Mouse (Mus musculus) kidney, postnatal 0 days (tissue): ENCODE measurements at regions not wholly inside any gene's neighbourhood (a gene's known extent, or its start where the extent isn't known, plus 50 kb on each side); places are given as distances from the start of the nearest gene placed in this dataset.

Experiments used
- ATAC-seq: fragments of 200-750 bp; cut with Nextera tagmentation; replicated peaks from 2 replicates; pipeline ENCODE4 v1.8.0; 2017; ENCODE audit warnings: low read depth, moderate number of reproducible peaks, moderate TSS enrichment, moderate library complexity; ENCODE audit not compliant: low FRiP score
- DNase-seq: peaks from one replicate; pipeline ENCODE4 v3.0.0-alpha.2; 2016; ENCODE audit warnings: low spot score
- H3K27ac ChIP-seq: fragments of 300-500 bp; sonication (generic); 2 replicates; pipeline ENCODE4 v1.5.1; 2014; ENCODE audit warnings: mild to moderate bottlenecking
- H3K27me3 ChIP-seq: fragments of 300-500 bp; sonication (generic); 2 replicates; pipeline ENCODE4 v1.6.1; 2014; ENCODE audit warnings: low read length, mixed read lengths; ENCODE audit not compliant: insufficient read depth
- H3K36me3 ChIP-seq: fragments of 300-500 bp; sonication (generic); 2 replicates; pipeline ENCODE4 v1.6.1; 2014; ENCODE audit warnings: low read length, mixed read lengths; ENCODE audit not compliant: insufficient read depth
- H3K4me1 ChIP-seq: fragments of 300-500 bp; sonication (generic); replicated peaks from 2 replicates; pipeline ENCODE4 v1.6.1; 2014; ENCODE audit warnings: antibody characterized with exemption, low read length, mixed read lengths; ENCODE audit not compliant: insufficient read depth
- H3K4me2 ChIP-seq: fragments of 300-500 bp; sonication (generic); 2 replicates; pipeline ENCODE4 v1.6.1; 2014; ENCODE audit warnings: mild to moderate bottlenecking, low read length, moderate library complexity, mixed read lengths
- H3K4me3 ChIP-seq: fragments of 300-500 bp; sonication (generic); replicated peaks from 2 replicates; pipeline ENCODE4 v1.5.1; 2014; ENCODE audit warnings: low read depth, low read length
- H3K9ac ChIP-seq: fragments of 300-500 bp; sonication (generic); 2 replicates; pipeline ENCODE4 v1.6.1; 2014; ENCODE audit warnings: low read depth, low read length
- H3K9me3 ChIP-seq: fragments of 300-500 bp; sonication (generic); replicated peaks from 2 replicates; pipeline ENCODE4 v1.6.1; 2016; ENCODE audit warnings: low read length, inconsistent platforms, mixed read lengths
- CTCF ChIP-seq: IDR thresholded peaks from 2 replicates; pipeline ENCODE4 v1.5.1; 2016; ENCODE audit warnings: antibody characterized with exemption, low read depth, mild to moderate bottlenecking, moderate library complexity
- WGBS: fragments of 180-500 bp; shearing (Covaris S2); extraction: QIAGEN DNeasy Blood & Tissue Kit; methylation state at CpG from one replicate; pipeline ENCODE4 v1.1.7; 2014; 5-methylcytosine and 5-hydroxymethylcytosine counted together

DNA sequence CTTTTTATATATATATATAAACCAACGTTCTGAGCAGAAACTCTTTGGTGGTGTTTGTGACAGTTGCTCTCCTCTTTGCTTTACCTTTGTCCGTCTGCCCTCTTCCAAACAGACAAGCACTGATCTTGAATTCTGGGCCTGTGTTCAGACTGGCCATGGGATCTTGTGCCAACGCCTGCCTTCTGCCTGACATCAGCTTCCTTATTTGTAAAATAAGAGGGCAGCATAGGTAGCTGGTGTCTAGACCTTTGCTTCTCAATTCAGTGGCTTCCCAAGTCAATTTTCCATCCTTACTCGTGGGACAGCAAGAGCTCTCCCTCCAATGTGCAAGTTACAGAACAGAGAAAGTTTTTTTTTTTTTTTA is 596.3 kb downstream of the Bcl11a start:
- WGBS, result 30% methylated on average over 4 of the region's 4 CpGs
- DNase-seq (no peak), ATAC-seq (no peak)
- Histone ChIP-seq H3K4me1 (no peaks in the 10 kb centered on the region), H3K4me3 (no peak overlapping the region), H3K27me3 (no peaks in the 10 kb centered on the region), H3K27ac (no peak overlapping the region), H3K36me3 (no peaks in the 10 kb centered on the region), H3K9me3 (no peaks in the 10 kb centered on the region), H3K4me2 (no peak overlapping the region), H3K9ac (no peak overlapping the region)
- TF ChIP-seq CTCF, result no peak

DNA sequence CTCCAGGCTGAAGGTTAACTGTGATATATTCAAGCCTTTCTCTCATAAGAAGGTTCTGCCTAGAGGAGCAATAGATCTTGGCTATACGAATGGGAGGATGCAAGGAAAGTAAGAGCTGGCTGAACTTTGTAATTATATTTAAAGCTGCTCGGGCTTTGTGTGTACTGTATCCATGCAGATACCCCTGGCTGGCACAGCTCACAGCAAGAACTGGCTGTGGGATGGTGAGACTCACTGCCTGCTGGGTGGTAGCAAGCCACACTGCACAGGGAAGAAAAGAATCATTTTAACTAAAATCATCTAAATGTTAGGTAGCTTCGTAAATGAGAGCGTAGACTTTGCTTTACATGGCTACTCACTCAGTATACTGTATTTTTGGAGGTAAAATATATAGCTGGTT is 599.2 kb downstream of the Bcl11a start:
- no peak overlapping the region for H3K27ac ChIP-seq
- H3K4me3 ChIP-seq, result no peak overlapping the region
- no peaks in the 10 kb centered on the region for H3K27me3 ChIP-seq
- no peaks in the 10 kb centered on the region for H3K4me1 ChIP-seq
- WGBS, result 79% methylated on average over 4 of the region's 4 CpGs
- no peaks in the 10 kb centered on the region for H3K9me3 ChIP-seq
- TF ChIP-seq CTCF, result no peak
- no peak overlapping the region for H3K4me2 ChIP-seq
- ATAC-seq (no peak), DNase-seq (no peak)
- no peaks in the 10 kb centered on the region for H3K36me3 ChIP-seq
- H3K9ac ChIP-seq, result no peak overlapping the region

GRCm38 (mm10) chr11:24679581-24679980 is 601.7 kb downstream of the Bcl11a start:
- Histone ChIP-seq H3K9ac (no peak overlapping the region), H3K4me3 (no peak overlapping the region), H3K36me3 (no peaks in the 10 kb centered on the region), H3K4me1 (no peaks in the 10 kb centered on the region), H3K4me2 (no peak overlapping the region), H3K27ac (no peak overlapping the region), H3K27me3 (no peaks in the 10 kb centered on the region), H3K9me3 (no peaks in the 10 kb centered on the region)
- no peak for ATAC-seq
- TF ChIP-seq CTCF, result no peak
- WGBS, result 90% methylated on average over 5 of the region's 5 CpGs
- no peak for DNase-seq

GRCm38 (mm10) chr11:24682423-24682822 is 604.6 kb downstream of the Bcl11a start:
- no peaks in the 10 kb centered on the region for H3K36me3 ChIP-seq
- no peak for TF ChIP-seq CTCF
- H3K27ac ChIP-seq, result no peak overlapping the region
- H3K27me3 ChIP-seq, result no peaks in the 10 kb centered on the region; the same call in 1 of the 2 replicates
- H3K9me3 ChIP-seq, result no peaks in the 10 kb centered on the region
- WGBS, result 11% methylated on average over 4 of the region's 4 CpGs
- no peak overlapping the region for H3K9ac ChIP-seq
- ATAC-seq, result no peak
- DNase-seq, result no peak
- no peak overlapping the region for H3K4me3 ChIP-seq
- no peaks in the 10 kb centered on the region for H3K4me1 ChIP-seq
- no peak overlapping the region for H3K4me2 ChIP-seq

GRCm38 (mm10) chr11:24685545-24686467 is 608.0 kb downstream of the Bcl11a start:
- ATAC-seq (no peak), DNase-seq (peak; percentile 31)
- no peaks in the 10 kb centered on the region for H3K36me3 ChIP-seq
- no peak overlapping the region for H3K4me3 ChIP-seq
- no peak overlapping the region for H3K4me2 ChIP-seq
- H3K9ac ChIP-seq, result no peak overlapping the region
- H3K4me1 ChIP-seq, result no peaks in the 10 kb centered on the region
- H3K27ac ChIP-seq, result no peak overlapping the region
- no peaks in the 10 kb centered on the region for H3K9me3 ChIP-seq
- no peak for TF ChIP-seq CTCF
- WGBS, result 31% methylated on average over 16 of the region's 16 CpGs
- no peaks in the 10 kb centered on the region; the same call in 1 of the 2 replicates for H3K27me3 ChIP-seq

GRCm38 (mm10) chr11:24688160-24688782 is 610.4 kb downstream of the Bcl11a start:
- H3K9me3 ChIP-seq, result no peaks in the 10 kb centered on the region
- WGBS, result 88% methylated on average over 2 of the region's 2 CpGs
- TF ChIP-seq CTCF, result no peak

More at GRCm38 (mm10) chr11:24688160-24688782, 610.4 kb downstream of the Bcl11a start:
- Histone ChIP-seq H3K27ac (no peak overlapping the region), H3K27me3 (no peaks in the 10 kb centered on the region; the same call in 1 of the 2 replicates), H3K9ac (no peak overlapping the region), H3K4me3 (no peak overlapping the region), H3K4me1 (no peaks in the 10 kb centered on the region), H3K4me2 (no peak overlapping the region), H3K36me3 (no peaks in the 10 kb centered on the region)
- ATAC-seq (no peak), DNase-seq (no peak)
